Mouse (Mus musculus): Measurements from ENCODE around the gene 4933406M09Rik. TPM values are rescaled to one million over a fixed set of nuclear protein-coding genes. Genes with fewer than 3 reads are reported as not detected.
A peak's percentile ranks its signal among the peaks of the same experiment; 100 is the strongest.

Gene 4933406M09Rik
- polyA plus RNA-seq, 1 experiment = not detected

DNA sequence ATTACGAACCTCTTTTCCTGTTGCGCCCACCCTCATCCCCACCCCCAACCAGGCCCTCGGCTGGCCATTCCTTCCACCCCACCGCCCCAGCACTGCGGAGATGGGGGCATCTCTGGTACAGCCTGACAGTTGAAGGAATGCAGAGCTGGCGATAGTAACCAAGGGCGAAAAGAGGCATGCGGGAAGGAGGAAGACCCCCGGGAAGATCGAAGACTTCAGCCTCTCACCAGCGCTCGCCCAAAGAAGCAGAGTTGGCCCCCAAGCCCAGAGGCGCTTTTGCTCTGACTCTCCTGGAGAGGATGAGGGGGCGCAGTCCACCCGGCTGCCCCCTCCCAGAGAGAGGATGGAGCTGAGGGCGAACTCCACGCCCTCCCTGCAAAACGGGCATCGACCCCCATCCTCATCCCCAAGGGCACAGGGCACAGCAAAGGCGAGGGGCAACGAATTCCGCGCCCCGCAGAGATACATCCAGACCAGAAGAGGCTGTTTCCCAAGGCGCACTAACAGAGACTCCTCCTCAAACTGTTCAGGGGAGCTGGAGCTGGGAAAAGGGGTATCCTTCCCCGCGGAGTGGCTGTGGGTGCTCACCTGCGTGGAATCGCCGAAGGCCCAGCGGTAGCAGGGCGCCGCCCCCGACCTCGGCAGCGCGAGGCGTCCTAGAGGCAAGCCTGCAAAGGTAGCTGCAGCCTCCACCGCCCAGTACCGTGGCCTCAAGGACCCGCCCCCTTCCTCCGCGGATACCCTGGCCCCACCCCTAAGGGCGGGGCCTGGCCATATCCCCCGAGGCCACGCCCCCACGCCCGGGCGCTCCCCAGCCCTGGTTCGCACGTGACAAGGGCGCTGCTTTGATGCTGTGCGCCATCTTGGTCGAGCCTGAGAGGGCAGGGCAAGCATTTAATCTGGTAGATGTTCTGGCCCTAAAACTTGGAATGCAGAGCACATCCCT lies 41.5 kb upstream of the 4933406M09Rik start:
- peak overlapping the region; percentile 73 for H3K27ac ChIP-seq (ENCODE audit: insufficient read depth, low read depth, low read length)
- peaks cover 21% of the 10 kb centered on the region for H3K4me1 ChIP-seq (ENCODE audit: control insufficient read depth, insufficient read depth, low read length)
- peak overlapping the region; percentile 77 for H3K4me3 ChIP-seq (ENCODE audit: insufficient read depth, low read depth, low read length)
- no peak for TF ChIP-seq CTCF (IDR thresholded peaks at IDR 0.05; ENCODE audit: insufficient read depth, low read depth, low read length)
- TF ChIP-seq POLR2A (IDR thresholded peaks at IDR 0.05; ENCODE audit: insufficient read depth, low read depth, low read length) = peak; percentile 18; the same call in 1 of the 2 replicates
- WGBS = 2% methylated on average over 54 of the region's 54 CpGs

DNA sequence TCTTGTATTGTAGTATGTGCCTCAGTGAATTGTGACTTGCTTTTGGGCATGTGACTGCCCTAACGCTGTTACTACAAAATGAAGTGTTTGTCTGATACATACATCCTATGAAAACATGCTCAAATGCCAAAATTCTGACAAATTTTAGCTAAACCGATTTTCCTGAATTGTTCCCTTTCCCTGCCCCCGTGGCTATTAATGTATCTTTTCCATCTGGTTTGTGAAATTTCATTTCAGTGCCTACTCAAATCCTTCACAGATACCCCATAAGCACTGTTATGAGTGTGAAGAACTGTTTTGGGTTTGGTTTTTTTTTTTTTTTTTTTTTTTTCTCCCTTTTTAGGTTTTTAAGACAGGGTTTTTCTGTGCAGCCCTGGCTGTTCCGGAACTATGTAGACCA lies 40.7 kb upstream of the 4933406M09Rik start:
- TF ChIP-seq CTCF (IDR thresholded peaks at IDR 0.05; ENCODE audit: insufficient read depth, low read depth, low read length) (no peak), POLR2A (IDR thresholded peaks at IDR 0.05; ENCODE audit: insufficient read depth, low read depth, low read length) (no peak)
- WGBS = 79% methylated on average over 4 of the region's 4 CpGs
- Histone ChIP-seq H3K27ac (ENCODE audit: insufficient read depth, low read depth, low read length) (0 out of 2 replicates have a peak overlapping the region, but pooled peaks have one; percentile 33), H3K4me3 (ENCODE audit: insufficient read depth, low read depth, low read length) (no peak overlapping the region), H3K4me1 (ENCODE audit: control insufficient read depth, insufficient read depth, low read length) (peaks cover 19% of the 10 kb centered on the region)

DNA sequence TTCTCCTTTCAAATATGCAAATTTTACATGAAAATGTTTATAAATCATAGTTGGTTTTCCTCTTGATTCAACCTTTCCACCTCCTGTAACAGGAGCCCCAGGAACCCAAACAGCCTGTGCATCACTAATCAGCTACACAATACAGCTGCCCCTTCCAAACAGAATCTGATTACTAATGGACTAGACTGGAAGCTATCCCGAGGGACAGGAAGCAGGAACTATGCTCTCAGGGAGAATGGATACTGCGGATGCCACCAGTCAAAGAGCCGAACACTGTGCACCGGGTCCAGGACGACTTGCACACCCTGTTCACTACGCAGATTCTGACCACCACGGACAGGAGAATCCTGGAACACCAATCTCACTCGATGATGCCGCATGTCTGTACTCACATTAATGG lies 37.9 kb upstream of the 4933406M09Rik start:
- no peak overlapping the region for H3K27ac ChIP-seq (ENCODE audit: insufficient read depth, low read depth, low read length)
- no peak overlapping the region for H3K4me3 ChIP-seq (ENCODE audit: insufficient read depth, low read depth, low read length)
- peaks cover 11% of the 10 kb centered on the region; the same call in 1 of the 2 replicates for H3K4me1 ChIP-seq (ENCODE audit: control insufficient read depth, insufficient read depth, low read length)
- TF ChIP-seq POLR2A (IDR thresholded peaks at IDR 0.05; ENCODE audit: insufficient read depth, low read depth, low read length) (no peak), CTCF (IDR thresholded peaks at IDR 0.05; ENCODE audit: insufficient read depth, low read depth, low read length) (no peak)
- 88% methylated on average over 9 of the region's 9 CpGs for WGBS

DNA sequence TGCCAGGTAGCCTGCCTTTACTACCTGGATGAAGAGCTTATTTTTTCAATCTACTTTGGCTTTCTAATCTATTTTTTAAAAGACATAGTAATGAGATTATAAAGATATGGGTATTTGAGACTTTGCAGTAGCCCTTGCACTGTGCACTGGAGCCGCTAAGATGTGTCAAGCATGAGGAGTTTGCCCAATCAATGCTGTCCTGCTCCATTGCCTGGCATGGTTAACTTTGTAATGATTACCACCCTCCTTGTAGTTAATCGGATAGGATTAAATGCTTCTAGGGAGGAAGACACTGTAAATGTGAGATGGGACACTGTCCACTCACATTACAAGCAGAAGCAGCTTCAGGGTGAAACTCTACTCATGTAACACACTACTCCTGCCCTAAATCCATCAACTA lies 32.4 kb upstream of the 4933406M09Rik start:
- H3K4me3 ChIP-seq (ENCODE audit: insufficient read depth, low read depth, low read length) = no peak overlapping the region
- TF ChIP-seq CTCF (IDR thresholded peaks at IDR 0.05; ENCODE audit: insufficient read depth, low read depth, low read length) (no peak), POLR2A (IDR thresholded peaks at IDR 0.05; ENCODE audit: insufficient read depth, low read depth, low read length) (no peak)
- no peaks in the 10 kb centered on the region for H3K4me1 ChIP-seq (ENCODE audit: control insufficient read depth, insufficient read depth, low read length)
- 89% methylated on average over 2 of the region's 2 CpGs for WGBS
- no peak overlapping the region for H3K27ac ChIP-seq (ENCODE audit: insufficient read depth, low read depth, low read length)

DNA sequence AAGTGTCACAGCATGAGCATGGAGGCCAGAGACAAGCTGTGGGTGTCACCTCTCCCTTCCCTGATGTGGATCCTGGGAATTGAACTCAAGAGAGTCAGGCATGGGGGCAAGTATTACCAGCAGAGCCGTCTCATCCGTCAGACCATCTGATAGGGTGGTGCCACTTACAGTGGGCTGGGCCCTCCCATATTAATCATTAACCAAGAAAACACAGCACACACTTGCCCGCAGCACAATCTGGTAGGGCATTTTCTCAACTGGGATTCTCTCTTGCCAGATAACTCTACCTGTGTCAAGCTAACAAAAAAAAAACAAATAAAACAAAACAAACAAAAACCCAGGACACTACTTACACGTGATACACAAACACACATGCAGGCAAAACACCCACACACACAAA lies 28.3 kb upstream of the 4933406M09Rik start:
- TF ChIP-seq CTCF (IDR thresholded peaks at IDR 0.05; ENCODE audit: insufficient read depth, low read depth, low read length) (no peak), POLR2A (IDR thresholded peaks at IDR 0.05; ENCODE audit: insufficient read depth, low read depth, low read length) (no peak)
- Histone ChIP-seq H3K4me3 (ENCODE audit: insufficient read depth, low read depth, low read length) (no peak overlapping the region), H3K4me1 (ENCODE audit: control insufficient read depth, insufficient read depth, low read length) (peaks cover 7% of the 10 kb centered on the region; the same call in 1 of the 2 replicates), H3K27ac (ENCODE audit: insufficient read depth, low read depth, low read length) (no peak overlapping the region)
- WGBS = 88% methylated on average over 4 of the region's 4 CpGs

DNA sequence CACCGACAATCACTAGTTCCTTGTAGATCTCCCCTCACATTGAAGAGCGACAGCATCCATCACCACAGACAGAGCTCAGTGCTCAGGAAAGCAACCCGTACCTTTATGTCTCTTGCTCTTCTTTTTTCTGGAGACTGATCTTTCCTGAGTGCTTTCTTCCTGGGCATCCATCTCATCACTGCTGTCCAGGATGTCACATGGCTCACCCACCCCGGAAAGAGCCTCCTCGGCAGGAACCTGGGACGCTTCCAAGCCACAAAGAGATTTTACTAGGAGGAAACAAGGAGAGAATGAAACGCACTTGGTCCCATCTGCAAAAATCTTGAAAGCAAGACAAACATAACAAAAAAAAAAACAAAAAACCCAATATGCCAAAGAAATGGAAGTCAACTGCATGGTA lies 25.1 kb upstream of the 4933406M09Rik start:
- TF ChIP-seq CTCF (IDR thresholded peaks at IDR 0.05; ENCODE audit: insufficient read depth, low read depth, low read length) (no peak), POLR2A (IDR thresholded peaks at IDR 0.05; ENCODE audit: insufficient read depth, low read depth, low read length) (no peak)
- peaks cover 7% of the 10 kb centered on the region; the same call in 1 of the 2 replicates for H3K4me1 ChIP-seq (ENCODE audit: control insufficient read depth, insufficient read depth, low read length)
- WGBS = 63% methylated on average over 7 of the region's 7 CpGs
- no peak overlapping the region for H3K4me3 ChIP-seq (ENCODE audit: insufficient read depth, low read depth, low read length)
- H3K27ac ChIP-seq (ENCODE audit: insufficient read depth, low read depth, low read length) = no peak overlapping the region

DNA sequence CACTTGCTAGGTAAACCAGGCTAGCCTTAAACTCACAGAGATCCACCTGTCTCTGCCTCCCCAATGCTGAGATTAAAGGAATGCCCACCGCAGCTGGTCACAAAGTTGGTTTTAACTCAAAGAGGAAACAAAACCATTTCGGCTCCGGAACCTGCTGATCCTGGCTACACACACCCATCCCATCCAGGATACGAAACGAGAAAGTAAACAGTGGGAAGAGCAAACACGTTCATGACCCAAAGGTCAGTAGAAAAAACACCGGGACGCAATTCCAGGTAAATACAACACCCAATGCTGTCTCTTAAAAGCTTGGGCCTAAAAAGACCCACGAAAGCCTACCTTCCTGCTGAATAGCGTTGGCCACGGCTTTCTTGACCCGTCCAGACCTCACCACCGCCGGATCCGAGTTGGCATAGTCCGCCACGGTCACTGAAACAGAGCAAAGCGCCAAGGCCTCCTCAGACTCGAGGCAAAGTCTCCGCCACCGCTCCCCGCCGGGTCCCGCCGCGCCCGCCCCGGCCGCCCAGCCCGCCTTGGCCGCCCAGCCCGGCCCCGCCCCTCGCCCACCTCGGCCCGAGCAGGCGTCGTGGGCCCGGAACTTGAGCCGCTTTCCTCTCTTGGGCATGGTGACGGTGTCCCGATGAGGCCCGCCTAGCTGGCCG lies 24.4 kb upstream of the 4933406M09Rik start:
- Histone ChIP-seq H3K27ac (ENCODE audit: insufficient read depth, low read depth, low read length) (no peak overlapping the region; the same call in 1 of the 2 replicates), H3K4me3 (ENCODE audit: insufficient read depth, low read depth, low read length) (peak overlapping the region; percentile 90), H3K4me1 (ENCODE audit: control insufficient read depth, insufficient read depth, low read length) (peaks cover 7% of the 10 kb centered on the region; the same call in 1 of the 2 replicates)
- no peak for TF ChIP-seq CTCF (IDR thresholded peaks at IDR 0.05; ENCODE audit: insufficient read depth, low read depth, low read length)
- TF ChIP-seq POLR2A (IDR thresholded peaks at IDR 0.05; ENCODE audit: insufficient read depth, low read depth, low read length) = no peak
- WGBS = under 1% methylated on average over 44 of the region's 44 CpGs

DNA sequence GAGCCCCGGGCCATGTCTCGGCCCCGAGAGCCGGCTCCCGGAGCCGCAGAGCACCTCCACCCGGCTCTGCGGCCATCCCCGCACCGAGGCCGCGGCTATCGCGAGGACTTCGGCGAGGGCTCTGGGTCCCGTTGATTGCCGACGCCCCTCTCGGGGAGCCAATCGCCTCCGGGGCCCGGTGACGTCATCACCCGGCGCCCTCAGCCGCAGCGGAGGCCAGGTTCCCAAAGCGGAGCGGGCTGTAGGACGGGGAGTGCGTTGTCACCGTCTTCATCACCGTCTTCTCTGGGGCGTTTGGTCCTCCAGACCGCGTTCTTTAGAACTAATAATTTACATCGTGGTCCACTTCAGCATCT lies 23.9 kb upstream of the 4933406M09Rik start, which contains the start of gene Tmem183a:
Gene Tmem183a, minus strand, starts transcription at position 123 of the 356 bp plus-strand sequence.
- peak within 1 kb of the TSS; percentile 90 for H3K4me3 ChIP-seq (ENCODE audit: insufficient read depth, low read depth, low read length)
- TF ChIP-seq POLR2A (IDR thresholded peaks at IDR 0.05; ENCODE audit: insufficient read depth, low read depth, low read length) (peak; percentile 96), CTCF (IDR thresholded peaks at IDR 0.05; ENCODE audit: insufficient read depth, low read depth, low read length) (no peak)
- under 1% methylated on average over 38 of the region's 38 CpGs for WGBS
- H3K4me1 ChIP-seq (ENCODE audit: control insufficient read depth, insufficient read depth, low read length) = peaks cover 7% of the 10 kb centered on the region; the same call in 1 of the 2 replicates
- peak within 1 kb of the TSS; percentile 49 for H3K27ac ChIP-seq (ENCODE audit: insufficient read depth, low read depth, low read length)

DNA sequence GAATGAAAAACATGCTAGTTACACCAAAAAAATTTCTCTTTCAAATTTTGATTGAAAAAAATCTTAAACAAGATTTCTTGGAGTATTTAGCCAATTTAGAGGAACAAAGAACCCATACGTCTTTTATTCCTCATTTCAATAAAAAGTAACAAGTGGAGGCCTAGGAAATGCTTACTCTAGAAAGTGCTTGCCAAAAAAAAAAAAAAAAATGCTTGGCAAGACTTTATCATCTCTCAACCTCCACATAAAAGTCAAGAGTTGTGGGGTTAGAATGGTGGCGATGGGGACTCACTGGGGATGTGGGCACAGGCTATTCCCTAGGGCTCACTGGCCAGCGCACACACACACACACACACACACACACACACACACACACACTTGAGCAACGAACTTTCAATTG lies 22.5 kb upstream of the 4933406M09Rik start:
- no peak overlapping the region for H3K27ac ChIP-seq (ENCODE audit: insufficient read depth, low read depth, low read length)
- TF ChIP-seq CTCF (IDR thresholded peaks at IDR 0.05; ENCODE audit: insufficient read depth, low read depth, low read length) = no peak
- TF ChIP-seq POLR2A (IDR thresholded peaks at IDR 0.05; ENCODE audit: insufficient read depth, low read depth, low read length) = no peak
- no peak overlapping the region for H3K4me3 ChIP-seq (ENCODE audit: insufficient read depth, low read depth, low read length)
- H3K4me1 ChIP-seq (ENCODE audit: control insufficient read depth, insufficient read depth, low read length) = peaks cover 7% of the 10 kb centered on the region; the same call in 1 of the 2 replicates
- 78% methylated on average over 4 of the region's 4 CpGs for WGBS

All from olfactory bulb, adult 2 months (tissue).